Mouse (Mus musculus): ENCODE measurements at regions not wholly inside any gene's neighbourhood (a gene's known extent, or its start where the extent isn't known, plus 50 kb on each side); places are given as distances from the start of the nearest gene placed in this dataset.

GRCm38 (mm10) chr7:123068715-123069273, 54.9 kb upstream of the Tnrc6a start:
- TF ChIP-seq POLR2A (IDR thresholded peaks at IDR 0.05; ENCODE audit: insufficient read length, low read depth), result no peak
- TF ChIP-seq POLR2AphosphoS2 (IDR thresholded peaks at IDR 0.05; ENCODE audit: insufficient read length, low read depth), result no peak
- no peak for TF ChIP-seq REST (IDR thresholded peaks at IDR 0.05; ENCODE audit: insufficient read depth, insufficient read length)
- no peak for TF ChIP-seq E2F4 (IDR thresholded peaks at IDR 0.05; ENCODE audit: insufficient read depth)
- no peak for TF ChIP-seq USF1 (IDR thresholded peaks at IDR 0.05; ENCODE audit: low read depth)
- TF ChIP-seq MYOD1 (IDR thresholded peaks at IDR 0.05; ENCODE audit: control insufficient read depth in 1 of 3, insufficient read length in 2 of 3, low read depth in 2 of 3), result no peak
- no peak for TF ChIP-seq MYOG (IDR thresholded peaks at IDR 0.05; ENCODE audit: control insufficient read depth in 1 of 3, insufficient read depth in 1 of 3, insufficient read length in 2 of 3, low read depth in 2 of 3)

All from myocyte (in vitro differentiated cells).